Mouse (Mus musculus): Measurements from ENCODE around the gene Crybg1.

Crybg1 gene

GRCm38 (mm10) chr10:44091757-44092156 is 56.9 kb downstream of the Crybg1 start:
- no peak for DNase-seq (ENCODE audit: low spot score)

DNA sequence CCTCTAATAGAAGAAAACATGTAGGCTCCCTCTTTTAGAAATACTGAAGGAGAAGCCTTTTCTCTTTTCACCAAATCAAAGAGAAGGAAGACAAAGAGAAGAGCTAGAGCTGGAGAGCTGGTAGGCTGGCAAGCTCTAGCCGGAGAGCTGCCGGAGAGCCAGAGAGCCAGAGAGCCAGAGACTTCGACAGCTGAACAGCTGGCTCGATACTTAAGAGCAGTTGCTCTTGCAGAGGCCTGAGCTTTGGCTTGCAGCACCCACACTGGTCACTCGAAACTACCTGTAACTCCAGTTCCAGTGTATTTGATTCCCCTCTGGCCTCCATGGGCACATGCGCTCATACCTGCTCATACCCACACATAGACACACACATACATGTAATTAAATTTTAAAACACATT is 68.3 kb downstream of the Crybg1 start:
- no peak for DNase-seq (ENCODE audit: low spot score)

- no peak for DNase-seq (ENCODE audit: low spot score)
Measured at GRCm38 (mm10) chr10:44078799-44079521, 69.7 kb downstream of the Crybg1 start.

- DNase-seq (ENCODE audit: low spot score): peak; percentile 78
Measured at GRCm38 (mm10) chr10:44071095-44071494, 77.6 kb downstream of the Crybg1 start.

DNA sequence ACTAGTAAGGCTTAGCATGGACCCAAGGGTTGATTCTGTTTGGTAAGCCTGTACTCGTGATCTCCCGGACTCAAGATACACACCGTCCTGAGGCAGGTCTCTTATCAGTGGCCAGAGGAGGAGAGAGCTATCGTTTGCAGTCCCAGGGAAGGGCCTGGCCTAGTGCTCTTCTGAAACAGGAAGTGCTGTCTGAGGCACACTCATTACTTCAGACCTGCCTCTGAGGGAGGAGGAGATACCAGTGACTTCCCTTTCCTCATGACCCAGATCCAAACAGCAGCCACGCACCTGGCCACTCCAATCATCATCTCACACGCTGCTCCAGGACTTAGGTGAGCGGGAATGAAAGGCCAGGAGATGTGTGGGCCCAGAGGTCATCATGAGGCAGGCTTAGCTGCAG is 79.5 kb downstream of the Crybg1 start:
- DNase-seq (ENCODE audit: low spot score): peak; percentile 15

DNA sequence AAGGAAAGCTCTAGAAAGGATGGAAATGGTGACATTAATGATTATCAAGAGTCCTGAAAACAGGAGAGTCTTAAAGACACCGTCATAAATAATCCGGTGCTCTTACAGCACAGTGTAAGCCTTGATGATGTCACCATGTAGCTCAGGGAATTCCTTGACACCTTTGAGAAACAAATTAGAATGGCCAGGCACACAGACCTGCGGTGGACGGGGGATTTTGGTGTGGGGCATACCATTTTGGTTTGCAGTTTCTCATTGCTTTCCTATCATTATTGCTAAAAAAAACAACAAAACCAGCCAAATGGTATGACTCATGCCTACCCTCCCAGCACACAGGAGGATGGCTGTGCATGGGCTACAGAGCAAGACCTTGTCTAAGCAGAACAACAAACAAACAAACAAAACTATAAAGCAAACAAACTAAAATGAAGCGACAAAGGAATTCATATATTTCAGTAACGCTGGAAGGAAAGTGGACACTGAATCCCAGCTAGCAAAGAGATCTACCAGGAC is 82.7 kb downstream of the Crybg1 start:
- no peak for DNase-seq (ENCODE audit: low spot score)

DNA sequence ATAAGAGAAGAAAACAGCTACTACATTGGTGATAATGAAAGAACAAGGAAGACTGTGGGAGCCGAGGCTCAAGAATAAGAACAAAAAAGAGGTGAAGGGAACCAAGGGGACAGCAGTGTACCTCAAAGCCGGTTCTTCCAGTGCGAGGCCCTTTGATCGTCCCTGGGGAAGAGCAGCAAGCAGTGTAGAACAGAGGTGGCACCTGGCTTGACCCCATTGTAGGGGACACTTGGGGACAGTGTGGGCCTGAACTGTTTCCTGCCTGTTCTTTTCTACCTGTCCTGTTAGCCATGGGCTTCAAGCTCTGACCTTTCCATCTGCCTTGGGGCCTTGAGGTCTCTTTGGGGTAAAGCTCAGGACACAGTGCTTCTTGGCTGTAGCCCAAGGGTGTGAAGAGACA is 85.7 kb downstream of the Crybg1 start:
- DNase-seq (ENCODE audit: low spot score): no peak

DNA sequence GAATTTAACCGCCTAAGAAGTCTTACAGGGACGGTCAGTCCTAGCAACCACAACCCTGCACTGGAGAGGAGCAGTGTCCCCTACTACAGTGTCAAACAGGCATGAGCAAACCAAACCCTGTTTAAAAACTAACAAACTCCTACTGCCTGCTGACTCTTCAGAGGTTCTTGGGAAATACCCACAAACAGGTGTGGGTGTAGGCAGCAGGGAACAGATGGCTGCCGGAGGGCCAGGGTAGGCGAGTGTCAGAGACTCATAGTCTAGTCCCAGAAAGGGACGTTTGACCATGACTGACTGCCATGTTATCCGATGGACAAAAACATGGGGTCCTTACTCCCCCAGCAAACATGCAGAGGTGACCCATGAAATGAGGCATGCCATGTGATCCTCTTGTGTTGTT is 97.7 kb downstream of the Crybg1 start:
- no peak for DNase-seq (ENCODE audit: low spot score)

DNA sequence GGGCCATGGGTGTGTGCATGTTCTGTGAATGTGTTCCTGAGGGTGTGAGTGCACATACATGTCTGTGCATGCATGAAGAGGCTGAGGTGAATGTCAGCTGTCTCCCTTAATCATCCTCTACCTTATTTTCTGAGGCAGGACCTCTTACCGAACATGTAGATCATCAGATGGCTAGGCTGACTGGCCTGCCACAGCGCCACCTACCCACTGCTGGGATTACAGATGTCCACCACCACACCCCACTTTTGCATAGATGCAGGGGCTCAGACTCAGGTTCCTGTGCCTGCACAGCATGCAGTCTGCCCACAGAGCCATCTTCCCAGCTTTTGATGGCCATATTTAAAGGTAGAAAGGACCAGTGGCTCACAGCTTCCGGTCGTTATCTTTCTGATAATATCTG is 103.9 kb downstream of the Crybg1 start:
- no peak for DNase-seq (ENCODE audit: low spot score)

GRCm38 (mm10) chr10:44043630-44044029 is 105.0 kb downstream of the Crybg1 start:
- no peak for DNase-seq (ENCODE audit: low spot score)

- DNase-seq (ENCODE audit: low spot score): no peak
Measured at GRCm38 (mm10) chr10:44039185-44039584, 109.5 kb downstream of the Crybg1 start.

DNA sequence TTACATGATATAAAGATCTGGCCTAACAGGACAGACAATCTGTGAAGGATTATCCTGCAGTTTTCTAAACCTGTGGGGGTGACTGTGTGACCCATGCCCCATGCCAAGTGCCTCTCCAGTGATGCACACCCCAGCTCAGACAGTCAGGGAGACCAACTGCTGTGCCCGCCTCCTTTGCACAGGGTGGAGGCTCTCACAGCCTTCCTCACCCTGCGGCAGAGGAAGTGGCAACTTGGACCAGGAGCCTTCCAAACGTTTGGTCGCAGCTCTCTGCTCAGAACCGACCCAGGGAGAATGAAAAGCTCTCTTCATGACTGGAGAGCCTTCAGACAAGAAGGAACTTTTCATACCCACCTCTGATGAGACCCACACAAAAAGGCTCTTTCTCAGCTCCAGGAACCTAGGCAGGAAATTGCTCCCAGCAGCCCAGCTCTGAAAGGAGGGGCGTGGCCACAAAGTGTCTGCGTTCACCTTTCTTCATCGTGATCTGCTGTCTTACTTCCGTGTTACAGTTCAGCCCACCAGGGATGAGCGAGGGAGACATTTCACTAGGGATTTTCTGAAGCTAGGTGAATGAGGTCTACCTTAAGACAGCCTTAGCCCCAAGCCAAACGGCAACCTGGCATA is 110.6 kb downstream of the Crybg1 start:
- no peak for DNase-seq (ENCODE audit: low spot score)

DNA sequence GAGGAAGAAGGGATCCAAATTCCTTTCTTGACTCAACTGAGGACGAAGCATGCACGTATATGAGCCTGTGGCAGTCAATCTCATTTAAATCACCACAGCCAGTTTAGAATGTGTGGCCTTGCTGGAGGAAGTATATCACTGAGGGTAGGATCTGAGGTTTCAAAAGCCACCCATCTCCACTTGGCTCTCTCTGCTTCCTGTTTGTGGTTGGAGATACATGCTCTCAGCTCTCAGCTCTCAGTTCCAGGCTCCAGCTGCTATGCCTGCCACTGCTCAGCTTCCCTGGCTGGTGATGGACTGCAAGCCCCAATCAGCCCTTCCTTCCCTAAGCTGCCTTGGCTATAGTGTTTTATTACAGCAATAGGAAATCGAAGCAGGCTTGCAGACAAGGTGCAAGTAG is 119.1 kb downstream of the Crybg1 start:
- no peak for DNase-seq (ENCODE audit: low spot score)

GRCm38 (mm10) chr10:44027226-44027625 is 121.4 kb downstream of the Crybg1 start:
- DNase-seq (ENCODE audit: low spot score): no peak

DNA sequence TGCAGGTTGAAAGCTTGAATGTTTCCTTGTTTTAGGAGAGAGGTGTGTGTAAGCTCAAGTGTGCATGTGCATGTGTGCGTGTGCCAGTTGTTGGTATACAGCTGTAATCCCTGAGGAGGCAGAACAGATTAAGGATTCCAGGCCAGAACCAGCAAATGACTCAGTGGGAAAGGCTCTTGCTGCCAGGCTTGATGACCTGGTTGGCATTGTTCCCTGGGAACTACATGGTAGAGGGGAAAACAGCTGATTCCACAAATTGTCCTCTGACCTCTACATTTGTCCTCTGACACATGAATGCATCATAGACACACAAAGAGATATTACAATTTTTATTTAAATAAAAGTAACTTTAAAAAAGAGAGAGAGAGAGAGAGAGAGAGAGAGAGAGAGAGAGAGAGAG is 122.5 kb downstream of the Crybg1 start:
- no peak for DNase-seq (ENCODE audit: low spot score)

DNA sequence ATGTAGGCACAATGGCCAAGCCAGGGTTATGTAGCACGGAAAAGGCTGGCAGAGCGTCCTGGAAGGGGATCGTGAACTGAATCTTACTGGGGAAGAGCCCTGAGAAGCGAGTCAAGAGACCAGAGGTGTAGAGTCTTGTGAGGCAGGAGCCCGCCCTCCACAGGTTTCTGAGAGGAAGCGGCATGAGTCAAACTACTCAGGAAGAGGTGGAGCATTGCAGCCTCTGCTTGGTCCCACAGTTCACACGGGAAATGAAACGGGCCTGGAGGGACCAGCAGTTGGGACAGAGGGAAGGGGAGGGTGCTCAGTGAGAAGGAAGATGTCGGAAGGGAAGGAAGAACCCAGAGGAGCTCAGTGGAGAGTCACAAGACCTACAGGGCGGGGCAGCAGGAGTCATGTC is 123.9 kb downstream of the Crybg1 start:
- no peak for DNase-seq (ENCODE audit: low spot score)

- no peak for DNase-seq (ENCODE audit: low spot score)
Measured at GRCm38 (mm10) chr10:44020141-44020540, 128.5 kb downstream of the Crybg1 start.

DNA sequence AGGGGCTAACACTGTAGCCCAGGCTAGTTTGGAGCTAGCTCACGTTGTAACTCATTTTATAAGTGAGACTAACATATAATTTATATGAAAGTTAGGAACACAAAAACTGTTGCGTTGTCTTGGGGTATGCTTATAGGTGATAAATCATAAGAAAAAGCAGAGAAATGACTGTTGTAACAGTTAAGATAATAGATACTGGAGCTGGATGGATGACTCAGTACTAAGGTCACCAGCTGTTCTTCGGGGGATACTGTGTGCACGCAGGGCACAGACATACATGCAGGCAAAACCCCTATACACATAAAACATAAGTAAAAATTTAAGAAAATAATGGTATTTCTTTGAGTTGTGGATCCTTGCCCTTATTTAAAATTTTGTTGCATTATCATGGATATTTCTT is 130.1 kb downstream of the Crybg1 start:
- DNase-seq (ENCODE audit: low spot score): no peak

GRCm38 (mm10) chr10:44015631-44016030 is 133.0 kb downstream of the Crybg1 start:
- DNase-seq (ENCODE audit: low spot score): no peak

GRCm38 (mm10) chr10:44013885-44014284 is 134.8 kb downstream of the Crybg1 start:
- no peak for DNase-seq (ENCODE audit: low spot score)

- peak; percentile 15 for DNase-seq (ENCODE audit: low spot score)
Measured at GRCm38 (mm10) chr10:44011408-44011807, 137.2 kb downstream of the Crybg1 start.

DNA sequence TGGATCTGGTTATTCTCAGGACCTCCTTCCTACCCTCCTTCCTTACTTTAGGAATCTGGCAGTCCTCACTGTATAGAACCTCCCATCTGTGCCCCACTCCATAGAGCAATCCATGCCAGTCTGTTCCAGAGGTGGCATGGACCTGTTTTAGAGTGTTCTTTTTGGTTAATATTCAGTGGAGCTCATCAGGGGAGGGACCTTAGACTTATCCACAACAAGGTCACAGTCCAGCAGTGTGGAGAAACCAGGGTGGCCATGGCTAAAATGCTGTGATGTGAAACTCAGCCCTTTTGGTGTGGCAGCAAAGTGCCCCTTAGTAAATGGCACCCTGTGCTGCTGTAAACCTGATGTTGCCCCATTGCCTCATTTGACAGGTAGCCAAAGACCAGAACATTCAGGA is 139.8 kb downstream of the Crybg1 start:
- DNase-seq (ENCODE audit: low spot score): no peak

DNA sequence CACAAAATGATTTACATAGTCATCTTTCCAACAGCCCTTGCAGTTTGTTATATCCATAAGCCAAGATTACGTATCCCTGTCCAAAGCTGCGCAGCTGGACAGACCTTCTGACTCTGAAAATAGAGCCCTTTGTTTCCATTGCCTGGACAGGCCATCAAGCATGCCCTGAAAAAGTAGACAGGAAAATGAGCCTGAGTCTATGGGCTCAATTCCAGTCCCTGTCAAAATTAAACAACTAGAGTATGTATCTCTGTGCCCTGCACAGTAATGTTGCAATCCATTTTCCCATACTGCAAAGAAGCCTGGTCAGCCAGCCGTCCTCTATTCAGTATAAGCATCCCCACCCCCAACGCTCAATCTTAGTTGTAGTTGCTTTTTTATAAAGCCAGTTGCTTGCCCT is 141.8 kb downstream of the Crybg1 start:
- DNase-seq (ENCODE audit: low spot score): no peak
